Mouse (Mus musculus): ENCODE results near the gene Usb1. TPM values are rescaled to one million over a fixed set of nuclear protein-coding genes. Genes with fewer than 3 reads are reported as not detected.

The Usb1 gene
- polyA plus RNA-seq, 1 experiment from 2014 or later: 26.1 TPM

GRCm38 (mm10) chr8:95362272-95362671, 30.2 kb downstream of the Usb1 start:
- peaks cover 57 to 81% of the 10 kb centered on the region in 2 experiments for H3K4me1 ChIP-seq (ENCODE audit: control insufficient read depth in 2 of 2, insufficient read depth in 2 of 2, low read length in 2 of 2)
- H3K4me3 ChIP-seq (ENCODE audit: control insufficient read depth in 1 of 2, insufficient read depth in 1 of 2, low read depth in 1 of 2, low read length in 2 of 2): no peak overlapping the region
- 0 out of 2 replicates have a peak overlapping the region, but pooled peaks have one; percentile 12 for H3K4me2 ChIP-seq (ENCODE audit: low read length)
- peak overlapping the region; percentile 51 to 94; a peak in 3 of 4 replicates for H3K27ac ChIP-seq (replicated peaks in 1 of 2; ENCODE audit: control insufficient read depth in 1 of 2, insufficient read depth in 1 of 2, low read depth in 2 of 2, low read length in 2 of 2)
- WGBS: 46% methylated on average over 6 of the region's 6 CpGs
- no peak overlapping the region for H3K9ac ChIP-seq (ENCODE audit: low read length)
- H3K36me3 ChIP-seq (ENCODE audit: control insufficient read depth, insufficient read depth, low read length): peaks cover 16% of the 10 kb centered on the region
- H3K9me3 ChIP-seq (ENCODE audit: control insufficient read depth, low read length): no peaks in the 10 kb centered on the region
- ATAC-seq (ENCODE audit: insufficient number of reproducible peaks, insufficient read depth, low FRiP score, low read depth): no peak
- H3K27me3 ChIP-seq (ENCODE audit: control insufficient read depth, insufficient read depth, low read length): no peaks in the 10 kb centered on the region

GRCm38 (mm10) chr8:95363849-95364248, 31.8 kb downstream of the Usb1 start:
- 90% methylated on average over 2 of the region's 2 CpGs for WGBS
- no peak for ATAC-seq (ENCODE audit: insufficient number of reproducible peaks, insufficient read depth, low FRiP score, low read depth)
- Histone ChIP-seq H3K4me1 (ENCODE audit: control insufficient read depth in 2 of 2, insufficient read depth in 2 of 2, low read length in 2 of 2) (peaks cover 49 to 67% of the 10 kb centered on the region in 2 experiments), H3K27me3 (ENCODE audit: control insufficient read depth, insufficient read depth, low read length) (no peaks in the 10 kb centered on the region), H3K4me2 (ENCODE audit: low read length) (no peak overlapping the region), H3K4me3 (ENCODE audit: control insufficient read depth in 1 of 2, insufficient read depth in 1 of 2, low read depth in 1 of 2, low read length in 2 of 2) (no peak overlapping the region), H3K36me3 (ENCODE audit: control insufficient read depth, insufficient read depth, low read length) (peaks cover 31% of the 10 kb centered on the region), H3K9ac (ENCODE audit: low read length) (no peak overlapping the region), H3K9me3 (ENCODE audit: control insufficient read depth, low read length) (no peaks in the 10 kb centered on the region), H3K27ac (replicated peaks in 1 of 2; ENCODE audit: control insufficient read depth in 1 of 2, insufficient read depth in 1 of 2, low read depth in 2 of 2, low read length in 2 of 2) (no peak overlapping the region)

- Histone ChIP-seq H3K4me2 (ENCODE audit: low read length) (no peak overlapping the region), H3K9ac (ENCODE audit: low read length) (peak overlapping the region; percentile 41; the same call in 1 of the 2 replicates), H3K36me3 (ENCODE audit: control insufficient read depth, insufficient read depth, low read length) (peaks cover 90% of the 10 kb centered on the region), H3K27me3 (ENCODE audit: control insufficient read depth, insufficient read depth, low read length) (no peaks in the 10 kb centered on the region), H3K4me1 (ENCODE audit: control insufficient read depth in 2 of 2, insufficient read depth in 2 of 2, low read length in 2 of 2) (peaks cover 17 to 51% of the 10 kb centered on the region in 2 experiments), H3K27ac (replicated peaks in 1 of 2; ENCODE audit: control insufficient read depth in 1 of 2, insufficient read depth in 1 of 2, low read depth in 2 of 2, low read length in 2 of 2) (no peak overlapping the region), H3K4me3 (ENCODE audit: control insufficient read depth in 1 of 2, insufficient read depth in 1 of 2, low read depth in 1 of 2, low read length in 2 of 2) (no peak overlapping the region), H3K9me3 (ENCODE audit: control insufficient read depth, low read length) (no peaks in the 10 kb centered on the region)
- 52% methylated on average over 20 of the region's 20 CpGs for WGBS
- ATAC-seq (ENCODE audit: insufficient number of reproducible peaks, insufficient read depth, low FRiP score, low read depth): no peak
Measured at GRCm38 (mm10) chr8:95369581-95370326, 37.7 kb downstream of the Usb1 start.

- no peak for ATAC-seq (ENCODE audit: insufficient number of reproducible peaks, insufficient read depth, low FRiP score, low read depth)
- no peaks in the 10 kb centered on the region for H3K27me3 ChIP-seq (ENCODE audit: control insufficient read depth, insufficient read depth, low read length)
- 52% methylated on average over 12 of the region's 12 CpGs for WGBS
- H3K27ac ChIP-seq (replicated peaks in 1 of 2; ENCODE audit: control insufficient read depth in 1 of 2, insufficient read depth in 1 of 2, low read depth in 2 of 2, low read length in 2 of 2): peak overlapping the region in 1 of 2 experiments; percentile 41; a peak in 2 of 4 replicates
- H3K4me3 ChIP-seq (ENCODE audit: control insufficient read depth in 1 of 2, insufficient read depth in 1 of 2, low read depth in 1 of 2, low read length in 2 of 2): no peak overlapping the region
- no peaks in the 10 kb centered on the region for H3K9me3 ChIP-seq (ENCODE audit: control insufficient read depth, low read length)
- H3K9ac ChIP-seq (ENCODE audit: low read length): peak overlapping the region; percentile 25; the same call in 1 of the 2 replicates
- H3K4me1 ChIP-seq (ENCODE audit: control insufficient read depth in 2 of 2, insufficient read depth in 2 of 2, low read length in 2 of 2): peaks cover 26 to 56% of the 10 kb centered on the region in 2 experiments
- H3K4me2 ChIP-seq (ENCODE audit: low read length): no peak overlapping the region
- H3K36me3 ChIP-seq (ENCODE audit: control insufficient read depth, insufficient read depth, low read length): peaks cover 71% of the 10 kb centered on the region
Measured at GRCm38 (mm10) chr8:95373389-95374002, 41.4 kb downstream of the Usb1 start.

GRCm38 (mm10) chr8:95374429-95374828, 42.3 kb downstream of the Usb1 start:
- H3K36me3 ChIP-seq (ENCODE audit: control insufficient read depth, insufficient read depth, low read length): peaks cover 61% of the 10 kb centered on the region
- no peak overlapping the region for H3K4me3 ChIP-seq (ENCODE audit: control insufficient read depth in 1 of 2, insufficient read depth in 1 of 2, low read depth in 1 of 2, low read length in 2 of 2)
- no peak overlapping the region for H3K27ac ChIP-seq (replicated peaks in 1 of 2; ENCODE audit: control insufficient read depth in 1 of 2, insufficient read depth in 1 of 2, low read depth in 2 of 2, low read length in 2 of 2)
- H3K9me3 ChIP-seq (ENCODE audit: control insufficient read depth, low read length): no peaks in the 10 kb centered on the region
- WGBS: 66% methylated on average over 3 of the region's 3 CpGs
- H3K4me2 ChIP-seq (ENCODE audit: low read length): no peak overlapping the region
- no peak overlapping the region for H3K9ac ChIP-seq (ENCODE audit: low read length)
- no peak for ATAC-seq (ENCODE audit: insufficient number of reproducible peaks, insufficient read depth, low FRiP score, low read depth)
- no peaks in the 10 kb centered on the region for H3K27me3 ChIP-seq (ENCODE audit: control insufficient read depth, insufficient read depth, low read length)
- H3K4me1 ChIP-seq (ENCODE audit: control insufficient read depth in 2 of 2, insufficient read depth in 2 of 2, low read length in 2 of 2): peaks cover 26 to 53% of the 10 kb centered on the region in 2 experiments

GRCm38 (mm10) chr8:95375374-95375930, 43.4 kb downstream of the Usb1 start:
- no peak for ATAC-seq (ENCODE audit: insufficient number of reproducible peaks, insufficient read depth, low FRiP score, low read depth)

GRCm38 (mm10) chr8:95376309-95376999, 44.4 kb downstream of the Usb1 start:
- Histone ChIP-seq H3K4me3 (ENCODE audit: control insufficient read depth in 1 of 2, insufficient read depth in 1 of 2, low read depth in 1 of 2, low read length in 2 of 2) (no peak overlapping the region), H3K9ac (ENCODE audit: low read length) (peak overlapping the region; percentile 25; the same call in 1 of the 2 replicates), H3K4me1 (ENCODE audit: control insufficient read depth in 2 of 2, insufficient read depth in 2 of 2, low read length in 2 of 2) (peaks cover 26 to 46% of the 10 kb centered on the region in 2 experiments), H3K9me3 (ENCODE audit: control insufficient read depth, low read length) (0 out of 2 replicates have a peak, but pooled peaks cover 1% of the 10 kb centered on the region), H3K27me3 (ENCODE audit: control insufficient read depth, insufficient read depth, low read length) (no peaks in the 10 kb centered on the region), H3K27ac (replicated peaks in 1 of 2; ENCODE audit: control insufficient read depth in 1 of 2, insufficient read depth in 1 of 2, low read depth in 2 of 2, low read length in 2 of 2) (peak overlapping the region in 1 of 2 experiments; percentile 86; a peak in 1 of 4 replicates), H3K4me2 (ENCODE audit: low read length) (no peak overlapping the region), H3K36me3 (ENCODE audit: control insufficient read depth, insufficient read depth, low read length) (peaks cover 41% of the 10 kb centered on the region)
- no peak for ATAC-seq (ENCODE audit: insufficient number of reproducible peaks, insufficient read depth, low FRiP score, low read depth)
- WGBS: 62% methylated on average over 12 of the region's 12 CpGs

More at GRCm38 (mm10) chr8:95375374-95375930, 43.4 kb downstream of the Usb1 start:
- H3K27me3 ChIP-seq (ENCODE audit: control insufficient read depth, insufficient read depth, low read length): no peaks in the 10 kb centered on the region
- peaks cover 26 to 46% of the 10 kb centered on the region in 2 experiments for H3K4me1 ChIP-seq (ENCODE audit: control insufficient read depth in 2 of 2, insufficient read depth in 2 of 2, low read length in 2 of 2)
- peaks cover 51% of the 10 kb centered on the region for H3K36me3 ChIP-seq (ENCODE audit: control insufficient read depth, insufficient read depth, low read length)
- H3K4me2 ChIP-seq (ENCODE audit: low read length): no peak overlapping the region
- H3K9me3 ChIP-seq (ENCODE audit: control insufficient read depth, low read length): no peaks in the 10 kb centered on the region
- no peak overlapping the region for H3K4me3 ChIP-seq (ENCODE audit: control insufficient read depth in 1 of 2, insufficient read depth in 1 of 2, low read depth in 1 of 2, low read length in 2 of 2)
- peak overlapping the region in 1 of 2 experiments; percentile 14; a peak in 1 of 4 replicates for H3K27ac ChIP-seq (replicated peaks in 1 of 2; ENCODE audit: control insufficient read depth in 1 of 2, insufficient read depth in 1 of 2, low read depth in 2 of 2, low read length in 2 of 2)
- 74% methylated on average over 7 of the region's 7 CpGs for WGBS
- H3K9ac ChIP-seq (ENCODE audit: low read length): no peak overlapping the region
